Mouse (Mus musculus) stomach, postnatal 0 days (tissue): ENCODE measurements around the gene Rsph3b.
"Not testable (repeated sequence)": the region's sequence is repeated elsewhere in the genome, so short reads cannot be mapped to it uniquely, and the experiment has no call there.

ENCODE experiments used
- CTCF ChIP-seq: IDR thresholded peaks from 2 replicates; pipeline ENCODE4 v1.5.1; 2016; ENCODE audit warnings: antibody characterized with exemption, low read depth, mild to moderate bottlenecking, moderate library complexity
- EP300 ChIP-seq: optimal IDR thresholded peaks from 2 replicates; pipeline ENCODE3; 2016; ENCODE audit warnings: antibody characterized with exemption

- TF ChIP-seq CTCF, EP300: not testable (repeated sequence)
Measured at GRCm38 (mm10) chr17:6995504-6995903, 47.0 kb upstream of the Rsph3b start.
